Mouse (Mus musculus): ENCODE results near the gene Naa15.
"Not testable (repeated sequence)": the region's sequence is repeated elsewhere in the genome, so short reads cannot be mapped to it uniquely, and the experiment has no call there.

Naa15 gene

GRCm38 (mm10) chr3:51415098-51416072 is at the start of gene Naa15:
Gene Naa15 (plus strand): TSS chr3:51415148.
- DNase-seq (ENCODE audit: low spot score) = peak; percentile 98

- DNase-seq (ENCODE audit: low spot score) = no peak
Observed at GRCm38 (mm10) chr3:51365517-51365882, 49.4 kb upstream of the Naa15 start.

DNA sequence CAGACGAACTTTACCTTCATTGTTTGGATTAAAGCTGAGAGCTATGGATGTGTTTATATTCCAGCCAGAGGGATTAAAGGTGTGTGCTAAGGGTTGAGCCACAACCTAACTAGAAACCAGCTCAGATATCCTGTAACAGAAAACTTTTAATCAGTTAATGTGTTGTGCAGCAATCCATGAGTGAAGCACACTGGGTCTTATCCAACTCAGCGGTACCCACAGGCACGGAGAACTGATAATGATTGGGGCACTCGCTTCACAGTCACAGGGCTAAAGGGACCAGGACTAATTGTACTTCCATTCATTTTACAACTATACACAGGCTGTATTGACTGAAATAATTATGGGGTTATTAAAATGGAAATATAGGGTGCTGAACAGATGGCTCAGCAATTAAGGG is 48.0 kb upstream of the Naa15 start:
- DNase-seq (ENCODE audit: low spot score) = no peak

GRCm38 (mm10) chr3:51368011-51368410 is 46.9 kb upstream of the Naa15 start:
- DNase-seq (ENCODE audit: low spot score) = no peak

DNA sequence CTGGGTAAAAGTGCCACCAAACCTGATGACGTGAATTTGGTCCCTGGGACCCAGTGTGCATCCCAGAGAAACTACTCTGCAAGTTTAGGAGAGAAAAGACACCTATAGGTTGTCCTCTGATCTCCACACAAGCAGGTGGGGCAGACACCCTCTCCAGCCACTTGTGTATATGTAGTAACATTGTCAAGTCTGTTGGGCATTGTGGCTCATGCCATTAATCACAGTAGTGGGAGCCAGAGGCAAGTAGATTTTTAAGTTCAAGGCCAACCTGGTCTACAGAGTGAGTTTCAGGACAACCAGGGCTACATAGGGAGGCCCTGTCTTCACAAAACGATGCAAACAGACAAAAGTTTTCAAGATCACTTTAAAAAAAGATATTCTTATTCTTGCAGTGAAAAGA is 43.1 kb upstream of the Naa15 start:
- DNase-seq (ENCODE audit: low spot score) = no peak

DNA sequence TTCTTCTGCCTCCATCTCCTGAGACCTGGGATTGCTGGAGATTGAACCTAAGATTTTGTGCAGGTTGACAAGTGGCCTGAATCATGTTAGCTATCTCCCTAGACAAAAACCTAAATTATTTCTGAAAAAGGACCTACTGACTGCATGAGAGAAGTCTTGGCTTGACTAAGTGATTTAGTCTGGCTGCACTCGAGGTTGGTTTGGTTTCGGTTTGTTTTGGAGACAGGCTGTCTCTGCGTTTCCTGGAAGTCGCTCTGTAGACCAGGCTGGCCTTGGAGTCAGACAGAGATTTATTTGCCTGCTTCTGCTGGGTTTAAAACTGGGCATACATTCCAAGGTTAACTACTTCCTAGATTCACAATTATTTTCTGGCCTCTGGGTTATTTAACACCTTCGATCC is 42.1 kb upstream of the Naa15 start:
- DNase-seq (ENCODE audit: low spot score) = no peak

- no peak for DNase-seq (ENCODE audit: low spot score)
Observed at GRCm38 (mm10) chr3:51373544-51373943, 41.4 kb upstream of the Naa15 start.

DNA sequence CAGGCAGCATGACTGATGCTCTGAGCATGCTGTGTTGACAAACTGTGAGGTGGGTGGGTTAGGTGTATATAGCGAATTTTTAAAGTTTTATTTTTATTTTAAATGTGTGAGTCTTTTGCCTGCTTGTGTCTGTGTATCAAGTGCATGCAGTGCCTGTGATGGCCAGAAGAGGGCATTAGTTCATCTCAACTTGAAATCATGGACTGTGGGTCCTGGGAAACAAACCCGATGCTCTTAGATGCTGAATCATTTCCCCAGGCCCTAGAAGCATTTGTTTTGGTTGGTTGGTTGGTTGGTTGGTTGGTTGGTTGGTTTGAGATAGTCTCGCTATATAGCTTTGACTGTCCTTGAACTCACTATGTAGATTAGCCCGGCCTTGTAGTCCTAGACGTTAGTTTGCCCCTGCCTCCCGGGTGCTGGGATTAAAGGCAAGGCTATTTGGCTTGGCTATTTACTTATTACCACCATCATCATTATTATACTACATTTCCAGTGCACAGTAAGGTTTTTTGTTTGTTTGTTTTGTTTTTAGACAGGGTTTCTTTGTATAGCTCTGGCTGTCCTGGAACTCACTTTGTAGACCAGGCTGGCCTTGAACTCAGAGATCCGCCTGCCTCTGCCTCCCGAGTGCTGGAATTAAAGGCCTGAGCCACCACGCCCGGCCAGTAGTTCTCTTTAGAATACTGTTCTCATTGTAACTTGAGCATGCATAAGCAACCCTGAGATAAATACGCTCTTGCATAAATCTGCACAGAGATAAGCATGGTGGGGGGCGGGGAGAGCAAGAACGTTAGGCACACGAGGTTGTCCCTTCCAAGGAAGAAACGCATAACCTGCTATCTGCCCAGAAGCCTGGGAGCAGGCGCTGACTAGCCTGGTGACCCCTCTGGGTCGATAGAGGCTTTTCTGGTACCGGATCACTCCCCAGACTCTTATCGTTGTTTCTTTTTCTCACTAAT is 39.4 kb upstream of the Naa15 start:
- DNase-seq (ENCODE audit: low spot score) = peak; percentile 35

DNA sequence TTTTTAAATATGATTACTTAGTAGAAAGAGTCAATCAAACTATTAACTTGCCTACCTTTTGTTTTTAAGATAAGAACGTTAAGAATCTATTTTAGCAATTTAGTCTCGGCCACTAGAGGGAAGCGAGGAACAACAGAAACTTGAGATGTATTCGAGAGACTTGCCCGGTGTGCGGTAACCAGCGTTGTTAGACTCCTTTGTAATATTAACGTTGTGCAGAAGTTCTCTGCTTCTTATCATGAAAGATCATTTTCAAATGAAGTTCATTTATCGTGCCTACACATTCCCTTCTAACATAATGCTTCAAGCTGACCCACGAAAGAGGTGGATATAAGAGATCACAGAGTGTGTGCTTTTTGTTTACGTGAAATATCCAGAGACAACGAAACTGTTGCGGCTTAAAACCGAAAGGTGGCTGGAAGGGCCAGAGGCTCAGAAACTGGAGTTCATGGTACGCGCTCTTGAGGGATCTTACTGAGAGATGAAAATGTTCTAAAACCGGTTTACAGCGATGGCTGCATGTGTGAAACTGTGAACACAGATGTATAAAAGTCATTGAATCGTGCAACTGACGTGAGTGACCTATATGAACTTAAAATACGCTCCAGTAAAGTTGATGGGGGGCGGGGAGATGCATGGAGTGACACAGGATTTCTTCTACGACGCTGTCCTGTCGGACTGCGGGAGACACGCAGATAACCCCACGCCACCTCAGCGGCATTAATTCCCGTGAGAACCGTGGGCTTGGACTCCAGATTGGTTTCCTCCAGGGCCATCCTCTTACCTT is 36.9 kb upstream of the Naa15 start:
- peak; percentile 82 for DNase-seq (ENCODE audit: low spot score)

- DNase-seq (ENCODE audit: low spot score) = peak; percentile 52
Observed at GRCm38 (mm10) chr3:51378665-51378946, 36.3 kb upstream of the Naa15 start.

DNA sequence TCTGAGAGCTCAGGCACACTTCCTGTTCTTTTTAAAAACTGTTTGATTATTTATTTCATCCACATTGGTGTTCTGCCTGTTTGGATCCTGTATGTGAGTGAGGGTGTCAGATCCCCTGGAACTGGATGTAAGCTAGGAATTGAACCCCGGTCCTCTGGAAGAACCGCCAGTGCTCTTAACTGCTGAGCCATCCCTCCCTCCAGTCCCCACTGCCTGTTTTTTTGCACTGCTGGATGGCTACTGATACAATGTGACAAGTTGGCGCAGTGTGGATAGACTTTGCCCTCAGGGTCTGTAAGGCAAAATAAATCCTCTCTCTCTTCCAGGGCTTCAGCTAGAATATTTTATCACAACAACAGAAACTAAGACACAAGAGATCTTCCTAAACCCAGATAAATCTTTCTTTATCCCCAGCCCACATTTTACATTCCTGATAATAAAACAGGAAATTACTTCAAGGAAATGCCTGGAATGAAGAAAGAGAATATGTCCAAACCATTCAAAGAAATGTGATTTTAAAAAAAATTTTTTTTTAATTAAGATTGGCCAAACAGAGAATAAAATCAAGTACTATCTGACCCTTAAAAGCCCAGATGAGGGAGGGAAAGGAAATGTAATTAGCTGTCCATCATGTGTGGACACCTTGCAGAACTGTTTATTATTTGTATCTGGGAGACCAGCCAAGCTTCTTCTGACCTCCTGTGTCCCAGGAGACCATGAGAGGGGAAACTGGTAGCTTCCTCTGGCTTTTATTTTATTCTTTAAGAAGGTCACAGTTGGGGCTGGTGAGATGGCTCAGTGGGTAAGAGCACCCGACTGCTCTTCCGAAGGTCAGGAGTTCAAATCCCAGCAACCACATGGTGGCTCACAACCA is 34.9 kb upstream of the Naa15 start:
- DNase-seq (ENCODE audit: low spot score) = peak; percentile 93

GRCm38 (mm10) chr3:51380660-51381014 is 34.3 kb upstream of the Naa15 start:
- peak; percentile 70 for DNase-seq (ENCODE audit: low spot score)

- no peak for DNase-seq (ENCODE audit: low spot score)
Observed at GRCm38 (mm10) chr3:51383409-51383808, 31.5 kb upstream of the Naa15 start.

- no peak for DNase-seq (ENCODE audit: low spot score)
Observed at GRCm38 (mm10) chr3:51386441-51387133, 28.4 kb upstream of the Naa15 start.

GRCm38 (mm10) chr3:51387134-51387451 is 27.9 kb upstream of the Naa15 start:
- no peak for DNase-seq (ENCODE audit: low spot score)

GRCm38 (mm10) chr3:51387868-51388381 is 27.0 kb upstream of the Naa15 start:
- no peak for DNase-seq (ENCODE audit: low spot score)

DNA sequence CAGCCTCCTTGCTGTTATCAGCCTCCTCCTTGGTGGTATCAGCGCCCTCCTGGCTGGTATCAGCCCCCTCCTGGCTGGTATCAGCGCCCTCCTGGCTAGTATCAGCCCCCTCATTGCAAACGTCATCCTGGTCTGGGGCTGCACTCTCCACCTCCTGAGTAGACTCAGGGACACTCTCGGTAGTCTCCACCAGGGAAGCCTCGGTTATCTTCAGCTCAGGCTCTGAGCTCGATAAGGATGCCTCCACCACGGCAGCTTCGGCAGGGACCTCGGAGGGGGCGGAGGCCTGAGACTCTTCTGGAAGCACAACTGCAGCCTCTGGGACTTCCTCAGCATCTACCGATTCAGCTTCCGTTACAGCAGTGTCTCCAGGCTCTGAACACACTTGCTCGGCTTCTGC is 26.0 kb upstream of the Naa15 start:
- no peak for DNase-seq (ENCODE audit: low spot score)

DNA sequence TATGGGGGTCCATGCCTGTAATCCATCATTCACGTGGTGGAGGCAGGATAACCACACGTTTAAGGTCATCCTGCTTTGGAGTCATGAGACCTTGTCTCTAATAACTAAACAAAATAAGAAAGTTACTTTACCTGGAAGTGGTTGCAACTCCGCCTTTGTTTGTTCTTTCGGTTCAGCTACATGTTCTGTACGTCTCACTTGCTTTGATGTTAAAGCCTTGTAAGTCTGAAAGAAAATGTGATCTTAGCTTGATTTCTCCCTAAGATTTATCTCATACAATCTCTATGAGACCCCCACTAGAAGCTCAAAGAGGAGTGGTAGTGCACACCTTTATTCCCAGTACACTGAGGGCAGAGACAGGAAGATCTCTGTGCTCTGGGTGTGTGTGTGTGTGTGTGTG is 23.9 kb upstream of the Naa15 start:
- DNase-seq (ENCODE audit: low spot score) = no peak

DNA sequence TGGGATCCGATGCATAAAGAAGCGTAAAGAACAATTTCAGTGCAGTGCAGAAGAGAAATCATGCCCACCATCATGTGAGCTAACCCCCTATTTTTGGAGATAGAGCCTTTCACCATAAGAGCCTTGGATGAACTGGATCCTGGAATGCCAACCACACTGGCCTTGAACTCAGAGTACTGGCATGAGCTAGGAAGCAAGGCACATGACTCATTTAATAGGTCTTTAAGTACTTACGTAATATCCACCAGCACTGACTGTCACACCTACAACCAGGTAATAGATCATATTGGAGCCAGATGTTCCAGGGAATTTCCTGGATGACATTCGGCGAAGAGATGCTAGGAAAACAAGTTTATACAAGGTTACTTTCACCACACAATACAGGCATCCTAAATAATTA is 23.4 kb upstream of the Naa15 start:
- no peak for DNase-seq (ENCODE audit: low spot score)

DNA sequence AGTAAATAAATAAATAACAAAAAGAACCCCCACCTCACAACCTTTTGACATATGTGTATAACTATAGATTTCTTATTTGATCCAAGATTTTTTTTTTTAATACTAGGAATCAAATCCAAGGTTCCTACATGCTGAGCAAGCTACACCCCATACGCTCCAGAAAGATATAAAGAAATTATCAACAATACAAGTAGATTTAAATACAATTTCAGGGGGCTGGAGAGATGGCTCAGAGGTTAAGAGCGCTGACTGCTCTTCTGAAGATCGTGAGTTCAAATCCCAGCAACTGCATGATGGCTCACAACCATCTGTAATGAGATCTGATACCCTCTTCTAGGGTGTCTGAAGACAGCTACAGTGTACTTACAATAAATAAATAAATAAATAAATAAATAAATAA is 21.9 kb upstream of the Naa15 start:
- DNase-seq (ENCODE audit: low spot score) = not testable (repeated sequence)

DNA sequence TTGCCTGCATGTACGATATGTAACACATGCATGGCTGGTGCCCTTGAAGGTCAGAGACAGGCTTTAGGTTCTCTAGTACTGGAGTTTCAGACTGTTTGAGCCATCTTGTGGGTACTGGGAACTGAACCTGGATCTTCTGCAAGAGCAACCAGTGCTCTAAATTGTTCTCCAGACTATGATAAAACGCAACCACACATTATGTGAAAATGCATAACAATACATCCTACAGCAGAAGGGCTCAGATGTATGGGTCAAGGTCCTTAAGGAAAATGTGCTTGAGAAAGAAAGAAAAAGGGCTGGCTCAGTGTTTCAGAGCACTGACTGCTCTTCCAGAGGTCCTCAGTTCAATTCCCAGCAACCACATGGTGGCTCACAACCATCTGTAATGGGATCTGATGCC is 21.3 kb upstream of the Naa15 start:
- DNase-seq (ENCODE audit: low spot score) = no peak

All from MN1 (cell line).